Mouse (Mus musculus) liver, embryonic 14.5 days (tissue): Measurements from ENCODE around the gene Vtn. TPM values are rescaled to one million over a fixed set of nuclear protein-coding genes. Genes with fewer than 3 reads are reported as not detected.
A peak's percentile ranks its signal among the peaks of the same experiment; 100 is the strongest.

Source experiments
- ATAC-seq: fragments of 200-750 bp; cut with Nextera tagmentation; 2 replicates; pipeline ENCODE4 v1.8.0; 2017; ENCODE audit warnings: moderate number of reproducible peaks, mild to moderate bottlenecking, moderate library complexity; ENCODE audit not compliant: insufficient read depth
- DNase-seq, 3 experiments: peaks; one replicate each; pipeline ENCODE4 v3.0.0-alpha.2; 2012 to 2013; ENCODE audit warnings: low read depth in 3 of 3, low spot score in 3 of 3
- H3K27ac ChIP-seq: fragments of 300-500 bp; sonication (generic); 2 replicates; pipeline ENCODE4 v1.5.1; 2014; ENCODE audit warnings: moderate library complexity, mild to moderate bottlenecking, control low read depth, inconsistent platforms
- H3K27me3 ChIP-seq: fragments of 300-500 bp; sonication (generic); 2 replicates; pipeline ENCODE4 v1.6.1; 2014; ENCODE audit warnings: mild to moderate bottlenecking, low read length, moderate library complexity; ENCODE audit not compliant: control insufficient read depth, insufficient read depth
- H3K36me3 ChIP-seq: fragments of 300-500 bp; sonication (generic); replicated peaks from 2 replicates; pipeline ENCODE4 v1.6.1; 2014; ENCODE audit warnings: low read depth; ENCODE audit not compliant: control insufficient read depth, insufficient read depth
- H3K4me1 ChIP-seq, 2 experiments: fragments of 200-500 bp in 1 of 2; fragments of 300-500 bp in 1 of 2; sonication (generic) in 1 of 2; replicated peaks; 2 replicates each; pipeline ENCODE4 v1.6.1; 2012 to 2014; ENCODE audit warnings: antibody characterized with exemption in 1 of 2, inconsistent platforms in 1 of 2, low read length in 1 of 2; ENCODE audit not compliant: control insufficient read depth in 2 of 2, insufficient read depth in 2 of 2
- H3K4me2 ChIP-seq: fragments of 300-500 bp; sonication (generic); 2 replicates; pipeline ENCODE4 v1.6.1; 2014; ENCODE audit warnings: low read depth, mild to moderate bottlenecking, control low read depth, moderate library complexity
- H3K4me3 ChIP-seq, 2 experiments: fragments of 200-500 bp in 1 of 2; fragments of 300-500 bp in 1 of 2; sonication (generic) in 1 of 2; 2 replicates each; pipeline ENCODE4 v1.5.1; 2012 to 2014; ENCODE audit warnings: low read depth in 2 of 2, low read length in 2 of 2, mild to moderate bottlenecking in 2 of 2, control low read depth in 1 of 2, inconsistent platforms in 1 of 2, moderate library complexity in 1 of 2; ENCODE audit not compliant: insufficient read depth in 1 of 2
- H3K9ac ChIP-seq: fragments of 300-500 bp; sonication (generic); replicated peaks from 2 replicates; pipeline ENCODE4 v1.6.1; 2014; ENCODE audit warnings: mild to moderate bottlenecking, control low read depth, moderate library complexity
- H3K9me3 ChIP-seq: fragments of 300-500 bp; sonication (generic); 2 replicates; pipeline ENCODE4 v1.6.1; 2016; ENCODE audit warnings: low read length, mixed read lengths; ENCODE audit not compliant: control insufficient read depth
- CTCF ChIP-seq: IDR thresholded peaks from 2 replicates; pipeline ENCODE4 v1.5.1; 2016; ENCODE audit warnings: antibody characterized with exemption, low read depth, control low read depth
- EP300 ChIP-seq: IDR thresholded peaks from 2 replicates; pipeline ENCODE4 v1.6.1; 2016; ENCODE audit warnings: antibody characterized with exemption, low read depth
- WGBS: fragments of 180-500 bp; shearing (Covaris S2); extraction: QIAGEN DNeasy Blood & Tissue Kit; methylation state at CpG from one replicate; pipeline ENCODE4 v1.1.7; 2014; ENCODE audit not compliant: insufficient replicate concordance; 5-methylcytosine and 5-hydroxymethylcytosine counted together
- polyA plus RNA-seq, 2 experiments: library from polyadenylated mRNA; depleted of rRNA in 1 of 2; stranded (reverse) in 1 of 2; unstranded in 1 of 2; fragments of >200 nt; fragmentation: Nextera tagmentation in 1 of 2; extraction: Ambion mirVana in 1 of 2; gene quantifications; 2 replicates each; pipeline versions ENCODE4 v1.2.1 to v1.2.3; 2012 to 2014

Gene Vtn
- polyA plus RNA-seq, 2 experiments, result 353 to 403 TPM

GRCm38 (mm10) chr11:78550168-78551058 lies 51.5 kb downstream of the Vtn start, which contains the start of gene Tmem97:
TSS of gene Tmem97 (minus strand) at chr11:78550777.
- Histone ChIP-seq H3K27me3 (no peaks in the 10 kb centered on the region), H3K4me3 (peak within 1 kb of the TSS; percentile 70 to 76), H3K36me3 (no peaks in the 10 kb centered on the region), H3K9me3 (no peaks in the 10 kb centered on the region), H3K4me1 (peaks cover 6 to 29% of the 10 kb centered on the region in 2 experiments), H3K9ac (peak within 1 kb of the TSS; percentile 71), H3K27ac (peak within 1 kb of the TSS; percentile 5), H3K4me2 (peak within 1 kb of the TSS; percentile 87)
- peak; percentile 92 to 93 (median 93) for DNase-seq
- under 1% methylated on average over 60 of the region's 60 CpGs for WGBS
- peak; percentile 100 for ATAC-seq
- TF ChIP-seq CTCF (peak; percentile 51), EP300 (no peak)

DNA sequence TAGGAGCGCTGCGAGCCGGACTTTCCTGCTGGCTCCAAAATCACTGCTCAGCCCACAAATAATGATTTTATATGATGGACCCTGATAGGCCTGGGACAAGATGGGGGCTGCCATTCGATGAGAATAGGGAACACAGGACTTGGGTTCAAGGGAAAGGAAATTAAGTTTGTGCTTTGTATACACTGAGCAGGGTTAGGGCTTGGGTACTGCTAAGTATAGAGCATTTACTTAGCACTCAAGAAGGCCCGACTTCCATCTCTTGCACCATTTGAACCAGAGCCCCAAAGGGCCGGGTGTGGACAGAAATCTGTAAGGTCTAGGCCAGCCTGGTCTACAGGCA lies 52.1 kb downstream of the Vtn start:
- 22% methylated on average over 6 of the region's 6 CpGs for WGBS
- Histone ChIP-seq H3K4me1 (peaks cover 6 to 32% of the 10 kb centered on the region in 2 experiments), H3K9ac (0 out of 2 replicates have a peak overlapping the region, but pooled peaks have one; percentile 31), H3K4me2 (peak overlapping the region; percentile 87), H3K27me3 (no peaks in the 10 kb centered on the region), H3K36me3 (no peaks in the 10 kb centered on the region), H3K4me3 (peak overlapping the region; percentile 46 to 76), H3K9me3 (no peaks in the 10 kb centered on the region), H3K27ac (no peak overlapping the region)
- DNase-seq, result no peak
- 0 out of 2 replicates have a peak, but pooled peaks have one; percentile 1 for ATAC-seq
- TF ChIP-seq EP300 (no peak), CTCF (no peak)

Other genes starting within 250 kb of the Vtn start
- gene 2610507B11Rik, start 237.3 kb upstream of the Vtn start, polyA plus RNA-seq (2012; rRNA removed), result 17.3 and 20.5 TPM in 2 replicates
- gene 2610507B11Rik, start 237.3 kb upstream of the Vtn start, polyA plus RNA-seq (2014; fragmentation: Nextera tagmentation; extraction: Ambion mirVana), result 26.5 and 32.8 TPM in 2 replicates
- gene BC030499, start 208.2 kb upstream of the Vtn start, polyA plus RNA-seq (2012; rRNA removed), result 0.17 and 0.25 TPM in 2 replicates
- gene BC030499, start 208.2 kb upstream of the Vtn start, polyA plus RNA-seq (2014; fragmentation: Nextera tagmentation; extraction: Ambion mirVana), result 0.06 TPM in 1 of 2 replicates, not detected in the other
- gene Spag5, start 197.6 kb upstream of the Vtn start, polyA plus RNA-seq (2012; rRNA removed), result 27.8 and 39.7 TPM in 2 replicates
- 27.6 and 31.5 TPM in 2 replicates for gene Spag5, start 197.6 kb upstream of the Vtn start, polyA plus RNA-seq (2014; fragmentation: Nextera tagmentation; extraction: Ambion mirVana)
- gene Aldoc, start 176.1 kb upstream of the Vtn start, polyA plus RNA-seq (2012; rRNA removed), result 4.2 TPM in 2 replicates
- gene Aldoc, start 176.1 kb upstream of the Vtn start, polyA plus RNA-seq (2014; fragmentation: Nextera tagmentation; extraction: Ambion mirVana), result 6.0 and 6.6 TPM in 2 replicates
- 19.6 and 22.0 TPM in 2 replicates for gene Pigs, start 170.7 kb upstream of the Vtn start, polyA plus RNA-seq (2012; rRNA removed)
- 23.5 and 26.1 TPM in 2 replicates for gene Pigs, start 170.7 kb upstream of the Vtn start, polyA plus RNA-seq (2014; fragmentation: Nextera tagmentation; extraction: Ambion mirVana)
- gene Unc119, start 155.6 kb upstream of the Vtn start, polyA plus RNA-seq (2012; rRNA removed), result 33.5 and 40.3 TPM in 2 replicates
- gene Unc119, start 155.6 kb upstream of the Vtn start, polyA plus RNA-seq (2014; fragmentation: Nextera tagmentation; extraction: Ambion mirVana), result 20.9 and 25.2 TPM in 2 replicates
- gene Foxn1, start 112.5 kb upstream of the Vtn start, polyA plus RNA-seq (2012; rRNA removed), result not detected in 2 replicates
- not detected in 2 replicates for gene Foxn1, start 112.5 kb upstream of the Vtn start, polyA plus RNA-seq (2014; fragmentation: Nextera tagmentation; extraction: Ambion mirVana)
- gene Slc13a2, start 76.9 kb upstream of the Vtn start, polyA plus RNA-seq (2012; rRNA removed), result 0.02 TPM in 2 replicates
- gene Slc13a2, start 76.9 kb upstream of the Vtn start, polyA plus RNA-seq (2014; fragmentation: Nextera tagmentation; extraction: Ambion mirVana), result not detected in 2 replicates
- 3.7 and 4.9 TPM in 2 replicates for gene Slc46a1, start 33.4 kb upstream of the Vtn start, polyA plus RNA-seq (2012; rRNA removed)
- gene Slc46a1, start 33.4 kb upstream of the Vtn start, polyA plus RNA-seq (2014; fragmentation: Nextera tagmentation; extraction: Ambion mirVana), result 5.0 and 5.8 TPM in 2 replicates
- 0.09 and 0.22 TPM in 2 replicates for gene Sarm1, start 1.3 kb upstream of the Vtn start, polyA plus RNA-seq (2012; rRNA removed)
- gene Sarm1, start 1.3 kb upstream of the Vtn start, polyA plus RNA-seq (2014; fragmentation: Nextera tagmentation; extraction: Ambion mirVana), result 0.14 and 0.15 TPM in 2 replicates
- gene Sebox, start 4.4 kb downstream of the Vtn start, polyA plus RNA-seq (2012; rRNA removed), result 0.18 and 0.28 TPM in 2 replicates
- 0.35 and 0.39 TPM in 2 replicates for gene Sebox, start 4.4 kb downstream of the Vtn start, polyA plus RNA-seq (2014; fragmentation: Nextera tagmentation; extraction: Ambion mirVana)
- 10.6 and 14.5 TPM in 2 replicates for gene Tmem199, start 13.1 kb downstream of the Vtn start, polyA plus RNA-seq (2012; rRNA removed)
- 20.6 and 22.1 TPM in 2 replicates for gene Tmem199, start 13.1 kb downstream of the Vtn start, polyA plus RNA-seq (2014; fragmentation: Nextera tagmentation; extraction: Ambion mirVana)
- 24.1 and 28.2 TPM in 2 replicates for gene Poldip2, start 13.1 kb downstream of the Vtn start, polyA plus RNA-seq (2012; rRNA removed)
- gene Poldip2, start 13.1 kb downstream of the Vtn start, polyA plus RNA-seq (2014; fragmentation: Nextera tagmentation; extraction: Ambion mirVana), result 55.6 and 57.2 TPM in 2 replicates
- gene Tnfaip1, start 37.2 kb downstream of the Vtn start, polyA plus RNA-seq (2012; rRNA removed), result 6.3 and 6.7 TPM in 2 replicates
- 12.6 and 13.2 TPM in 2 replicates for gene Tnfaip1, start 37.2 kb downstream of the Vtn start, polyA plus RNA-seq (2014; fragmentation: Nextera tagmentation; extraction: Ambion mirVana)
- 29.2 and 41.7 TPM in 2 replicates for gene Ift20, start 37.3 kb downstream of the Vtn start, polyA plus RNA-seq (2012; rRNA removed)
- 73.9 and 77.8 TPM in 2 replicates for gene Ift20, start 37.3 kb downstream of the Vtn start, polyA plus RNA-seq (2014; fragmentation: Nextera tagmentation; extraction: Ambion mirVana)
- gene Tmem97, start 51.7 kb downstream of the Vtn start, polyA plus RNA-seq (2012; rRNA removed), result 34.2 and 42.3 TPM in 2 replicates
- gene Tmem97, start 51.7 kb downstream of the Vtn start, polyA plus RNA-seq (2014; fragmentation: Nextera tagmentation; extraction: Ambion mirVana), result 99.5 and 116 TPM in 2 replicates
- gene Nlk, start 198.3 kb downstream of the Vtn start, polyA plus RNA-seq (2012; rRNA removed), result 4.4 and 4.7 TPM in 2 replicates
- gene Nlk, start 198.3 kb downstream of the Vtn start, polyA plus RNA-seq (2014; fragmentation: Nextera tagmentation; extraction: Ambion mirVana), result 3.2 and 5.3 TPM in 2 replicates